Mouse (Mus musculus) liver, embryonic 16.5 days (tissue): ENCODE measurements around the gene Ckap2l. TPM values are rescaled to one million over a fixed set of nuclear protein-coding genes. Genes with fewer than 3 reads are reported as not detected.

Experiments used
- ATAC-seq: fragments of 200-750 bp; cut with Nextera tagmentation; 2 replicates; pipeline ENCODE4 v1.8.0; 2017; ENCODE audit warnings: low read depth, mild to moderate bottlenecking, moderate number of reproducible peaks, moderate library complexity
- H3K27ac ChIP-seq: fragments of 300-500 bp; sonication (generic); 2 replicates; pipeline ENCODE4 v1.5.1; 2014; ENCODE audit warnings: mild to moderate bottlenecking, low read length
- H3K27me3 ChIP-seq: fragments of 300-500 bp; sonication (generic); 2 replicates; pipeline ENCODE4 v1.6.1; 2014; ENCODE audit warnings: low read depth, low read length, mixed read lengths; ENCODE audit not compliant: control insufficient read depth, insufficient read depth
- H3K36me3 ChIP-seq: fragments of 300-500 bp; sonication (generic); 2 replicates; pipeline ENCODE4 v1.6.1; 2014; ENCODE audit warnings: mild to moderate bottlenecking; ENCODE audit not compliant: control insufficient read depth, insufficient read depth
- H3K4me1 ChIP-seq: fragments of 300-500 bp; sonication (generic); 2 replicates; pipeline ENCODE4 v1.6.1; 2014; ENCODE audit warnings: low read depth, low read length, mixed read lengths; ENCODE audit not compliant: control insufficient read depth
- H3K4me2 ChIP-seq: fragments of 300-500 bp; sonication (generic); 2 replicates; pipeline ENCODE4 v1.6.1; 2014; ENCODE audit warnings: low read depth, low read length, mixed read lengths
- H3K4me3 ChIP-seq: fragments of 300-500 bp; sonication (generic); 2 replicates; pipeline ENCODE4 v1.5.1; 2014; ENCODE audit warnings: low read depth, mild to moderate bottlenecking, low read length
- H3K9ac ChIP-seq: fragments of 300-500 bp; sonication (generic); 2 replicates; pipeline ENCODE4 v1.6.1; 2014; ENCODE audit warnings: low read depth, low read length
- H3K9me3 ChIP-seq: fragments of 300-500 bp; sonication (generic); replicated peaks from 2 replicates; pipeline ENCODE4 v1.6.1; 2016; ENCODE audit warnings: low read length; ENCODE audit not compliant: control insufficient read depth
- WGBS: fragments of 180-500 bp; shearing (Covaris S2); extraction: QIAGEN DNeasy Blood & Tissue Kit; methylation state at CpG from one replicate; pipeline ENCODE4 v1.1.7; 2014; ENCODE audit not compliant: insufficient replicate concordance; 5-methylcytosine and 5-hydroxymethylcytosine counted together
- polyA plus RNA-seq: library from polyadenylated mRNA; unstranded; fragments of >200 nt; fragmentation: Nextera tagmentation; extraction: Ambion mirVana; gene quantifications from 2 replicates; pipeline ENCODE4 v1.2.1, GENCODE M21; 2015

Ckap2l gene
- polyA plus RNA-seq, 1 experiment from 2014 or later = 27.2 TPM

- no peaks in the 10 kb centered on the region for H3K9me3 ChIP-seq
- no peak overlapping the region for H3K4me3 ChIP-seq
- 40% methylated on average over 8 of the region's 8 CpGs for WGBS
- no peak overlapping the region for H3K9ac ChIP-seq
- H3K4me1 ChIP-seq = no peaks in the 10 kb centered on the region
- no peaks in the 10 kb centered on the region for H3K27me3 ChIP-seq
- no peak overlapping the region for H3K27ac ChIP-seq
- ATAC-seq = no peak
- no peaks in the 10 kb centered on the region for H3K36me3 ChIP-seq
- no peak overlapping the region for H3K4me2 ChIP-seq
These were observed 23.1 kb upstream of the Ckap2l start for GRCm38 (mm10) chr2:129320033-129320605.

- no peak overlapping the region for H3K9ac ChIP-seq
- H3K4me2 ChIP-seq = no peak overlapping the region
- no peaks in the 10 kb centered on the region for H3K9me3 ChIP-seq
- no peaks in the 10 kb centered on the region for H3K27me3 ChIP-seq
- H3K4me3 ChIP-seq = no peak overlapping the region
- WGBS = 46% methylated on average over 4 of the region's 4 CpGs
- no peak overlapping the region for H3K27ac ChIP-seq
- no peaks in the 10 kb centered on the region for H3K4me1 ChIP-seq
- H3K36me3 ChIP-seq = no peaks in the 10 kb centered on the region
- no peak for ATAC-seq
These were observed 18.8 kb upstream of the Ckap2l start for GRCm38 (mm10) chr2:129315831-129316230.

DNA sequence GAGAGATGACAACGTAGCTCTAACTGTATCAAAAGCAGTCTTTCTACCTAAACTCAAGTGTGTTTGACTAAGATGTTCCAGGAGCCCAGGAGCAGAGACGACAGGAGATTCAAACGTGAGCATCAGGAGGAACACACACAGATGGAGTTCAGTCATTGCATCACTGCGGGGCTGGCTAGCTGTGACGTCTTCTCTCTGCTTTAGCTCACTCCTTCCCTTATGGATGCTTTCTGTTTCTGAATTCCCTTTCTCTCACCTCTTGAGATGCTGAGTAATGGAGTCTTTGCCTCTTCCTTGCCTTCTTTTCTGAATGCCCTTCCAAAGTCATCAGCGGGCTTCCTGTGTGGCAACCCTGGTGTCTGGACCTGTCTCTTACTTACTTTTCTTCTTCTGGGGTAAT, 17.9 kb upstream of the Ckap2l start:
- no peak overlapping the region for H3K4me2 ChIP-seq
- no peaks in the 10 kb centered on the region for H3K36me3 ChIP-seq
- H3K27ac ChIP-seq = no peak overlapping the region
- no peak for ATAC-seq
- no peak overlapping the region for H3K4me3 ChIP-seq
- H3K9ac ChIP-seq = no peak overlapping the region
- H3K27me3 ChIP-seq = no peaks in the 10 kb centered on the region
- WGBS = 65% methylated on average over 6 of the region's 6 CpGs
- no peaks in the 10 kb centered on the region for H3K4me1 ChIP-seq
- no peaks in the 10 kb centered on the region for H3K9me3 ChIP-seq

DNA sequence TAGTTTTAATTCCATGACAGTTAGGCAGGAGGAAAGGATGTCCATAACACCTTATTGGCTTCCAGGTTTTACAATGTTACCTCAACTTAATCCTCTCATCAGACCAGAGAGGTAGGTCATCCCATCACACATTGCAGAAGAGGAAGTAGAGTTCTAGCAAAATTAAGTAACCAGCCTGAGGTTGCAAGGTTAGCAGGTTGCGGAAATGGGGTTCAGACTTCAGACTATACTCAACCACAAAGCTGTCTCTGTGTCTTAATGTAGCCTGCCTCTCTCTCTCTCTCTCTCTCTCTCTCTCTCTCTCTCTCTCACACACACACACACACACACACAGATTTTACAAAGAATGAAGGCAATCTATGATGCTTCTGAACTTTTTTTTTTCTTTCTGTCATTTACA, 16.9 kb upstream of the Ckap2l start:
- Histone ChIP-seq H3K9me3 (no peaks in the 10 kb centered on the region), H3K9ac (no peak overlapping the region), H3K4me3 (no peak overlapping the region), H3K36me3 (no peaks in the 10 kb centered on the region), H3K27ac (no peak overlapping the region), H3K4me2 (no peak overlapping the region), H3K27me3 (no peaks in the 10 kb centered on the region), H3K4me1 (no peaks in the 10 kb centered on the region)
- 14% methylated on average over 1 of the region's 1 CpGs for WGBS
- no peak for ATAC-seq

- ATAC-seq = no peak
- Histone ChIP-seq H3K9ac (no peak within 1 kb of the TSS), H3K4me1 (no peaks in the 10 kb centered on the region), H3K4me3 (no peak within 1 kb of the TSS), H3K4me2 (no peak within 1 kb of the TSS), H3K27ac (no peak within 1 kb of the TSS), H3K27me3 (no peaks in the 10 kb centered on the region), H3K9me3 (no peaks in the 10 kb centered on the region), H3K36me3 (no peaks in the 10 kb centered on the region)
- WGBS = 51% methylated on average over 7 of the region's 7 CpGs
These were observed 12.8 kb upstream of the Ckap2l start, which contains the start of gene Il1a for GRCm38 (mm10) chr2:129309836-129310235. Gene Il1a, minus strand, starts transcription at chr2:129309972.

- Histone ChIP-seq H3K36me3 (no peaks in the 10 kb centered on the region), H3K27ac (no peak overlapping the region), H3K4me1 (no peaks in the 10 kb centered on the region), H3K4me3 (no peak overlapping the region), H3K9me3 (no peaks in the 10 kb centered on the region), H3K9ac (no peak overlapping the region), H3K27me3 (peaks cover 3% of the 10 kb centered on the region; the same call in 1 of the 2 replicates), H3K4me2 (no peak overlapping the region)
- no peak for ATAC-seq
- 54% methylated on average over 4 of the region's 4 CpGs for WGBS
These were observed 9.0 kb upstream of the Ckap2l start for GRCm38 (mm10) chr2:129306020-129306419.

DNA sequence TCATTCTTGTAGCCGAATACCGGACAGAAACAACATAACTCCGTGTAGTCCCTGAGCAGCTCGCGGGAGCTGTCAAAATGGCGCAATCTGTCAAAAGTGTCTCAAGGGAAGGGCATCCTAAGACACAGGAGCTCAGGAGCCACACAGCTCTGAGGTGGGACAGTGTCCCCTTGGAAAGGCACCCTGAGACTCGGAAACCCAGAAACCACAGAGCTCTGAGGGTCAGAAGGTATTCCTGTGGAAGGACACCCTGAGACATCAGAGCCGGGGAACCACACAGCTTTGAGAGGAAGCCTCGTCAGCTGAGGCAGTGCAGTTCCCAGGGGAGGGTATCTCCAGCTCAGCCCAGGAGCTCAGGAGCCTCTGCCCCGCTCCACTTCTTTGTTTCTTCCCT, 574 bp upstream of the Ckap2l start:
- no peaks in the 10 kb centered on the region for H3K9me3 ChIP-seq
- peak overlapping the region; percentile 89 for H3K4me2 ChIP-seq
- peak overlapping the region; percentile 97 for H3K27ac ChIP-seq
- H3K27me3 ChIP-seq = peaks cover 3% of the 10 kb centered on the region; the same call in 1 of the 2 replicates
- peaks cover 17% of the 10 kb centered on the region for H3K4me1 ChIP-seq
- peak; percentile 3; the same call in 1 of the 2 replicates for ATAC-seq
- WGBS = 3% methylated on average over 10 of the region's 10 CpGs
- H3K36me3 ChIP-seq = peaks cover 6% of the 10 kb centered on the region
- H3K4me3 ChIP-seq = peak overlapping the region; percentile 93
- peak overlapping the region; percentile 91 for H3K9ac ChIP-seq

- Histone ChIP-seq H3K27ac (peak overlapping the region; percentile 97), H3K9me3 (no peaks in the 10 kb centered on the region), H3K36me3 (peaks cover 9% of the 10 kb centered on the region), H3K27me3 (no peaks in the 10 kb centered on the region; the same call in 1 of the 2 replicates), H3K4me1 (peaks cover 17% of the 10 kb centered on the region), H3K4me3 (peak overlapping the region; percentile 93), H3K4me2 (peak overlapping the region; percentile 73), H3K9ac (peak overlapping the region; percentile 96)
- 54% methylated on average over 5 of the region's 5 CpGs for WGBS
- no peak for ATAC-seq
These were observed 926 bp downstream of the Ckap2l start for GRCm38 (mm10) chr2:129296086-129296485.

DNA sequence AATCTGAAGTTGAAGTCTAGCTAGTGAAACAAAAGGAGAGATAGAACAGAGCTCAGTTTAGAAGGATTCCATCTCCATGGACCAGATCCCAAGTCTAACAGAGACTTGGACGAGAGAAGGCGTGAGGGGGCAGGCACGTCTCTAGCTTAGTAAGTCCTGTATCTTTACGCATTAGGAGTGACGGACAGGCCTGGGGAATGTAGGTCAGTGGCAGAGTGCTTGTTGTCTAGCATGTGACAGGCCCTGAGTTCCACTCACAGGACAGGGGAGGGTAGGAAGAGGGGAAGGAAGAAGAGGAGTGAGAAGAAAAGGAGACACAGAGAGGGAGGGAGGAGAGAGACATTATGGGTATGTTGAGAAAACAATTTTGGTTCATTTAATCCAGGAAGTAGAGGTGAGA, 1.9 kb downstream of the Ckap2l start:
- Histone ChIP-seq H3K9me3 (no peaks in the 10 kb centered on the region), H3K27ac (peak overlapping the region; percentile 97; the same call in 1 of the 2 replicates), H3K27me3 (no peaks in the 10 kb centered on the region; the same call in 1 of the 2 replicates), H3K4me2 (peak overlapping the region; percentile 73), H3K9ac (peak overlapping the region; percentile 96), H3K4me3 (peak overlapping the region; percentile 93), H3K36me3 (peaks cover 11% of the 10 kb centered on the region), H3K4me1 (peaks cover 17% of the 10 kb centered on the region)
- WGBS = 94% methylated on average over 5 of the region's 5 CpGs
- no peak for ATAC-seq
